Mouse (Mus musculus): ENCODE results near the gene Ccdc153. TPM values are rescaled to one million over a fixed set of nuclear protein-coding genes. Genes with fewer than 3 reads are reported as not detected.

The Ccdc153 gene
- polyA plus RNA-seq, 1 experiment from 2014 or later: not detected

GRCm38 (mm10) chr9:44225993-44226392 is 14.5 kb upstream of the Ccdc153 start:
- Histone ChIP-seq H3K9me3 (replicated peaks) (no peaks in the 10 kb centered on the region), H3K9ac (no peak overlapping the region), H3K36me3 (ENCODE audit: poor library complexity, severe bottlenecking) (0 out of 2 replicates have a peak, but pooled peaks cover 5% of the 10 kb centered on the region), H3K4me2 (no peak overlapping the region), H3K4me1 (peaks cover 4% of the 10 kb centered on the region; the same call in 1 of the 2 replicates), H3K4me3 (no peak overlapping the region), H3K27me3 (no peaks in the 10 kb centered on the region), H3K27ac (no peak overlapping the region)
- ATAC-seq: no peak
- WGBS: 59% methylated on average over 6 of the region's 6 CpGs

DNA sequence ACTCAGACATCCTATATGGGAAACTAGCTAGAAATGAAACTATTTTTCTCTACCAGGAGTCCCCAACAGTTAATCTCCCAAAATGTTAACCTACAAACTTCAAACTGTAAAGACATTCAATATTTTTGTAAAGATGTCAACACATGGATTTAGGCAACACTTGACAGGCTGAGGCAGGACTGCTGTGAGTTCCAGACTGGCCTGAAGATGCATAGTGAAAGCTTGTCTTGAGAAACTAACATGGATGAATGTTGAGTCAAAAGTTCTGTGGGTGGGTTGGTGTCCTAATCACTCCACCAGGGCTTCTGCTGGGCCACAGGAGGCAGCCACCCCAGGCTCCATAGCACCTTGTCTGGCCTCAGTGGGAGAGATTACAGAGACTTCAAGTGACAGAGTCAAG is 8.9 kb upstream of the Ccdc153 start:
- 0 out of 2 replicates have a peak, but pooled peaks cover 5% of the 10 kb centered on the region for H3K36me3 ChIP-seq (ENCODE audit: poor library complexity, severe bottlenecking)
- no peak overlapping the region for H3K27ac ChIP-seq
- H3K9ac ChIP-seq: peak overlapping the region; percentile 30; the same call in 1 of the 2 replicates
- H3K27me3 ChIP-seq: no peaks in the 10 kb centered on the region
- no peaks in the 10 kb centered on the region for H3K9me3 ChIP-seq (replicated peaks)
- peaks cover 28% of the 10 kb centered on the region for H3K4me1 ChIP-seq
- no peak for ATAC-seq
- H3K4me3 ChIP-seq: peak overlapping the region; percentile 88; the same call in 1 of the 2 replicates
- H3K4me2 ChIP-seq: peak overlapping the region; percentile 84

GRCm38 (mm10) chr9:44233021-44233801 is 7.3 kb upstream of the Ccdc153 start:
- Histone ChIP-seq H3K4me1 (peaks cover 28% of the 10 kb centered on the region), H3K36me3 (ENCODE audit: poor library complexity, severe bottlenecking) (0 out of 2 replicates have a peak, but pooled peaks cover 2% of the 10 kb centered on the region), H3K9ac (peak overlapping the region; percentile 91), H3K4me2 (peak overlapping the region; percentile 84), H3K27ac (peak overlapping the region; percentile 93), H3K27me3 (no peaks in the 10 kb centered on the region), H3K4me3 (peak overlapping the region; percentile 88), H3K9me3 (replicated peaks) (no peaks in the 10 kb centered on the region)
- WGBS: under 1% methylated on average over 39 of the region's 40 CpGs
- peak; percentile 84 for ATAC-seq

GRCm38 (mm10) chr9:44233802-44234478 is 6.5 kb upstream of the Ccdc153 start, which contains the start of gene Cbl:
TSS of gene Cbl (minus strand) at chr9:44234049.
- Histone ChIP-seq H3K4me3 (peak within 1 kb of the TSS; percentile 88), H3K4me2 (peak within 1 kb of the TSS; percentile 84), H3K36me3 (ENCODE audit: poor library complexity, severe bottlenecking) (no peaks in the 10 kb centered on the region), H3K27ac (peak within 1 kb of the TSS; percentile 93), H3K4me1 (peaks cover 28% of the 10 kb centered on the region), H3K9ac (peak within 1 kb of the TSS; percentile 91), H3K27me3 (no peaks in the 10 kb centered on the region), H3K9me3 (replicated peaks) (no peaks in the 10 kb centered on the region)
- peak; percentile 93 for ATAC-seq
- WGBS: 0% methylated on average over 50 of the region's 76 CpGs

- Histone ChIP-seq H3K27me3 (no peaks in the 10 kb centered on the region), H3K9me3 (replicated peaks) (no peaks in the 10 kb centered on the region), H3K36me3 (ENCODE audit: poor library complexity, severe bottlenecking) (no peaks in the 10 kb centered on the region), H3K9ac (no peak overlapping the region), H3K4me2 (peak overlapping the region; percentile 84), H3K4me3 (peak overlapping the region; percentile 88), H3K27ac (peak overlapping the region; percentile 93; the same call in 1 of the 2 replicates), H3K4me1 (peaks cover 28% of the 10 kb centered on the region)
- WGBS: 28% methylated on average over 19 of the region's 19 CpGs
- ATAC-seq: peak; percentile 31; the same call in 1 of the 2 replicates
Measured at GRCm38 (mm10) chr9:44234479-44235427, 5.7 kb upstream of the Ccdc153 start.

DNA sequence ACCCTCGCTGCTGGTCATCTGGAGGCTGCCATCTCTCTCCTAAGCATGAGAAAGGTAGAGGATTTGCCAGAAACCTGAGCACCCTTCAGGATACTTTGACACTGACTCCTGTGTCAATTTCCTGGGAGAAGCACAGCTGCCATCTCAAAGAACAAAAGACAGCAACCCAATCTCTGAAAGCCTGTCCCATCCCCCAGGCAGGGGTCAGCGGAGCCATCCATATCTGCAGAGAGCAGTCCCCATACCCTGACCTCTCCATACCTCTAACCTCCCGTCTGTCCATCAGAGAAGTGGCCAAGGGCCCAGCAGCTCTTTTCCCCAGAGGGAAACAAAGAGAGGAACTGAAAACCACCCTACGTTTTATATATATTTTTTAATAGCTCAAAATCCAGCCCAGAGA is 3.9 kb upstream of the Ccdc153 start:
- Histone ChIP-seq H3K9me3 (replicated peaks) (no peaks in the 10 kb centered on the region), H3K27me3 (no peaks in the 10 kb centered on the region), H3K4me1 (peaks cover 17% of the 10 kb centered on the region), H3K27ac (no peak overlapping the region), H3K4me3 (no peak overlapping the region), H3K4me2 (no peak overlapping the region), H3K9ac (no peak overlapping the region), H3K36me3 (ENCODE audit: poor library complexity, severe bottlenecking) (no peaks in the 10 kb centered on the region)
- ATAC-seq: no peak
- 70% methylated on average over 4 of the region's 4 CpGs for WGBS

GRCm38 (mm10) chr9:44237128-44237527 is 3.3 kb upstream of the Ccdc153 start:
- Histone ChIP-seq H3K27ac (no peak overlapping the region), H3K36me3 (ENCODE audit: poor library complexity, severe bottlenecking) (no peaks in the 10 kb centered on the region), H3K9ac (no peak overlapping the region), H3K9me3 (replicated peaks) (no peaks in the 10 kb centered on the region), H3K4me1 (peaks cover 12% of the 10 kb centered on the region), H3K4me3 (no peak overlapping the region), H3K4me2 (no peak overlapping the region), H3K27me3 (no peaks in the 10 kb centered on the region)
- no peak for ATAC-seq
- WGBS: 87% methylated on average over 4 of the region's 4 CpGs

- H3K4me3 ChIP-seq: no peak overlapping the region
- no peaks in the 10 kb centered on the region for H3K36me3 ChIP-seq (ENCODE audit: poor library complexity, severe bottlenecking)
- no peak overlapping the region for H3K4me2 ChIP-seq
- H3K9ac ChIP-seq: no peak overlapping the region
- ATAC-seq: no peak
- no peaks in the 10 kb centered on the region for H3K9me3 ChIP-seq (replicated peaks)
- no peaks in the 10 kb centered on the region for H3K27me3 ChIP-seq
- no peak overlapping the region for H3K27ac ChIP-seq
- H3K4me1 ChIP-seq: peaks cover 4% of the 10 kb centered on the region; the same call in 1 of the 2 replicates
- WGBS: 84% methylated on average over 17 of the region's 17 CpGs
Measured at GRCm38 (mm10) chr9:44238501-44239190, 1.8 kb upstream of the Ccdc153 start.

- H3K27me3 ChIP-seq: no peaks in the 10 kb centered on the region
- 12% methylated on average over 5 of the region's 5 CpGs for WGBS
- H3K4me2 ChIP-seq: no peak overlapping the region
- no peak for ATAC-seq
- H3K4me3 ChIP-seq: no peak overlapping the region
- peaks cover 4% of the 10 kb centered on the region; the same call in 1 of the 2 replicates for H3K4me1 ChIP-seq
- H3K27ac ChIP-seq: no peak overlapping the region
- no peaks in the 10 kb centered on the region for H3K9me3 ChIP-seq (replicated peaks)
- H3K9ac ChIP-seq: no peak overlapping the region
- H3K36me3 ChIP-seq (ENCODE audit: poor library complexity, severe bottlenecking): no peaks in the 10 kb centered on the region
Measured at GRCm38 (mm10) chr9:44239447-44239846, 1.0 kb upstream of the Ccdc153 start.

- no peak for ATAC-seq
- WGBS: 50% methylated on average over 5 of the region's 5 CpGs
- H3K36me3 ChIP-seq (ENCODE audit: poor library complexity, severe bottlenecking): no peaks in the 10 kb centered on the region
Measured at GRCm38 (mm10) chr9:44240911-44241310, 435 bp downstream of the Ccdc153 start.

GRCm38 (mm10) chr9:44241418-44241817 is 942 bp downstream of the Ccdc153 start:
- no peak overlapping the region for H3K27ac ChIP-seq
- H3K9ac ChIP-seq: no peak overlapping the region
- ATAC-seq: no peak
- no peaks in the 10 kb centered on the region for H3K27me3 ChIP-seq
- H3K36me3 ChIP-seq (ENCODE audit: poor library complexity, severe bottlenecking): no peaks in the 10 kb centered on the region
- 78% methylated on average over 9 of the region's 9 CpGs for WGBS
- H3K4me1 ChIP-seq: no peaks in the 10 kb centered on the region
- H3K4me3 ChIP-seq: no peak overlapping the region
- no peaks in the 10 kb centered on the region for H3K9me3 ChIP-seq (replicated peaks)
- H3K4me2 ChIP-seq: no peak overlapping the region

More at GRCm38 (mm10) chr9:44240911-44241310, 435 bp downstream of the Ccdc153 start:
- no peak overlapping the region for H3K4me3 ChIP-seq
- H3K27me3 ChIP-seq: no peaks in the 10 kb centered on the region
- H3K27ac ChIP-seq: no peak overlapping the region
- H3K9ac ChIP-seq: no peak overlapping the region
- H3K4me2 ChIP-seq: no peak overlapping the region
- H3K9me3 ChIP-seq (replicated peaks): no peaks in the 10 kb centered on the region
- H3K4me1 ChIP-seq: no peaks in the 10 kb centered on the region
